Mouse (Mus musculus) right cerebral cortex, adult 18-20 months (tissue): ENCODE data around the gene Plxna4.

Source experiments
- DNase-seq: peaks from one replicate; pipeline ENCODE4 v3.0.0; 2022; ENCODE audit warnings: mixed read lengths

The Plxna4 gene

DNA sequence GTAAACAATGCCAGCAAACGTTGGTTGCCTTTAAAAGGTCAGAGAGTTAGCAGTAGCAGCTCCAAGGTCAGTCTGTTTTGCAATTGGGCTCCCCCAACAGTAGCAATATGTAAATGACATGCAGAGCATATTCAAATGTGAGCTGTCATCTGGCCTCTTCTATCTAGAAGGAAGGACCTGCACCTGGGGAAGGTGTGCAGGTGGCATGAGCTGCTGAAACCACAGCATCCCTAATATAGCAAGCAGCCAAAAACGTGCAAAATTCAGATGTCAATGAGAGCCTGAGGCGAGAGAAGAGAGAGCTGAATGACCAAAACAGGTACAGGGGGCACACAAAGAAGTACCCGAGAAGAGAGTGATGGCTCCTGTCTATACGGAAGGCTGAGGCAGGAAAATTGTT lies 118.8 kb downstream of the Plxna4 start:
- DNase-seq: no peak

DNA sequence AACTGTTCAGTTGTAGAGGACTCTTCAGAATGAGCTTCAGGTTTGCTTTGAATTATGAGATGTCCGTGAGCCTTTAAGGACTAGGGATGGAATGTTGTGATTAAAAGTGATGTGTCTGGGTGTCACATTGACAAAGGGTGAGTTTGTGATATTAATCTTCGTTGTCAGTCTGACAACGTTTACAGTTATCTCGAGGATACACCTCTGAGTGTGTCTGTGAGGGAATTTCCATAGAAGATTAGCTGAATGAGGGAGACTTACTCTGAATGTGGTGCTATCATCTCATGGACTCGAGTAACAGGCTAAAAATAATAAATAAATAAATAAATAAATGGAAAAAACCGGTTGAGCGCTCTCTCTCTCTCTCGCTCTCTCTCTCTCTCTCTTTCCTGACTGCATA lies 122.9 kb downstream of the Plxna4 start:
- DNase-seq: no peak

DNA sequence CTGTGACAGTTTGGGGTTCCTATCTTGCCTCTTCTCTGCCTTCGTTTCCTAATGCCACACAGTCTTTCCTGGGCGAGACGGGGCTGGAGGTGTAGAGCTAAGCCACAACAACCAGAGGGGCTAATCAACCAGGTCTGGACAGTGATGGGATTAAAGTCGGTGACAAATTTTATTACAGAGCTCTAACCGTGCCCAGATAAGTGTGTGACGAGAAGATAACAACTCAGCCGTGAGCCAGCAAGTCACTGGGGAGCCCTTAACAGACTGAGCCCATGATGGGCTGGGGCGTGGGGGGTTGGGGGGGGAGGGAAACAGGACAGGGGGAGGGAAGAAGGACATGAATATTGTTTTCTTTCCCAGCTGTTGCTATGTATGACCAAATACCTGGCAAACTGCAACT lies 123.4 kb downstream of the Plxna4 start:
- no peak for DNase-seq

- no peak for DNase-seq
Observed at GRCm38 (mm10) chr6:32464046-32464445, 123.9 kb downstream of the Plxna4 start.

DNA sequence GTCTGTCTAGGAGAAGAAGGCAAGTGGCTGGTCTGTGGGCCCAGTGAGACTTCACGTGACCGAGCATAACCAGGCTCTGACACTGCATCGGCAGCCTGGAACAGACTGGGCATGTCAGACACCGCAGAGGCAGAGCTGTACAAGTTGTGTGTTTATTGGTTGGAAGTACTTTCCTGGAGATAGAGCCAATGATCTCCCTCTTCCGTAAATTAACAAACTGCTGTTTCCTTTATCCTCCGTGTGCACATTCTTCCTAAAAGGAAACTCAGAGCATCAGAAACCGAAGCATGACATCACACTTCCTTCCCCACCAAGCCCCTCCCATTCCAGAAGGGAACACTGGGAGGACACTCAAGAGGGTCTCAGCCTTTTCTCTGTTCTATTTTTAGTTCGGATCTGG lies 127.6 kb downstream of the Plxna4 start:
- DNase-seq: no peak

GRCm38 (mm10) chr6:32456641-32457040 lies 131.4 kb downstream of the Plxna4 start:
- no peak for DNase-seq

DNA sequence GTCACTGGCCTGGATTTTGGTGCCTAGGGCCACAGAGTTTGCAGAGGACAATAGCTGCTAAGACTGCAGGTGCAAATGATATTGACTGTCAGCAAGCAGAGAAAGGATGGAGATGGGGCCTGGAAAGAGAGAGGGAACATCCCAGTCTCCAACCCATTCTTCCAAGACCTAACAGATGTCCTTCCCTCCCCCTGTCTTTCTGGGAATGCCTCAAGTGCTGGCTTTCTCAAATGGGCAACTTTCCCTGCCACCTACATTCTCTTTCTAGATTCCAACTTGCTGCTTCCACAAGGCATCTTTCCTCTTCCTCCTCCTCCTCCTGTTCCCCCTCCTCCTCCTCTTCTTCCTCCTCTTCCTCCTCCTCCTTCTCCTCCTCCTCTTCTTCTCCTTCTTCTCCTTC lies 136.1 kb downstream of the Plxna4 start:
- peak; percentile 72 for DNase-seq

GRCm38 (mm10) chr6:32449237-32449963 lies 138.6 kb downstream of the Plxna4 start:
- peak; percentile 38 for DNase-seq

- DNase-seq: no peak
Observed at GRCm38 (mm10) chr6:32448787-32449186, 139.2 kb downstream of the Plxna4 start.

- DNase-seq: peak; percentile 27
Observed at GRCm38 (mm10) chr6:32446276-32446675, 141.7 kb downstream of the Plxna4 start.

- DNase-seq: no peak
Observed at GRCm38 (mm10) chr6:32445246-32445645, 142.7 kb downstream of the Plxna4 start.

DNA sequence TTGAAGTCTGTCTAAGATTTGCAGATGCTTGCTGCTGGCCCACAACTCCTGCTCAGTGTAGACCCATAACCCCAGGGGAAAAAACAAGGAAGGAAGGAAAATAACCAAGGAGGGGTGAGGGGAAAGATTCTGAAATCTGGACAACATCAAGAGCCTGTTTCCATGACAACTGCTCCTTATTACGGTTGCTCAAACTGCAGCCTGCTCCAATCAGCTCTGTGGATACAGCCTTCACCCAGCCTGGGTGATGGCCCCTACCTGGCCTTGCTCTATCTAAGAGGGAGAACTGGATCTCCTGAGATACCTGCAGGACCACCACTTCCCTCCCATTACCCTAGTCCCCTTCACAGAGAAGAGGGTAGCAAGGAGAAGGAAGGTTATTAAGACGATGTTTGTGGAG lies 143.6 kb downstream of the Plxna4 start:
- DNase-seq: no peak

DNA sequence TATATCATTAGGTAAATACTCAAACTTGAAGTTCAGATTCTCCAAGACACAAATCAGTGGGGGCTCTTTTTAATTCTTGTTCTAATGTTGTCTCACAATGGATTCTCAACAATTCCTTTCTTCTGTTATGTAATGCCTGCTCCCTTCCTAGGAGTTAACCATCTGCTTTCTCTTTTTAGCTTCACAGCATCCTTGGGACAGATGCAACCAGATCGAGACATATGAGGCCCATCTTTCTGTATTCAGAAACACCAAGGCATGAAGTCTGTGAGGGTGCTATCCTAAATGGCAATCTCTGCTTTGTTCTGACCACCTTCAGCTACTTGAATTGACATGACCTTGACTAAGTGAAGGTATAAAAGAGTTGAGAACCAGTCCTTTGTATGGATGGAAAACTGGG lies 144.3 kb downstream of the Plxna4 start:
- no peak for DNase-seq

DNA sequence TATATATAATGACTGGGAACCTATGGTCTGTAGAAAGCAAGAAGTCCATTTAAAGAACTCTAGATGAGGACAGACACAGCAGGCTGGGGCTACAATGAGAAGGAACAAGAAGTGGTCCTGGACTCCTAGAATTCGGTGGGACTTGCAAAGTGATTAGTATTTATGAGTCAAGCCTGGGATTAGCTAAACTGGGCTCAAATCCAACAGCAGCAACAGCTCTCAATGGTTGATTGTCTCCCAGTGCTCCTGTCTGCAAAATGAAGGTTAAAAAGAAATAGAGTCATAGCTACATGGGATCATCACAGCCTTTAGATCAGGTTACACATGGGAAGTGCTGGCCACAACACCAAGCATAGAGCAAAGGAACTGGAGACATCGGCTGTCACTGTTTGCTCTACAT lies 148.6 kb downstream of the Plxna4 start:
- no peak for DNase-seq

- DNase-seq: peak; percentile 32
Observed at GRCm38 (mm10) chr6:32437219-32437618, 150.8 kb downstream of the Plxna4 start.

DNA sequence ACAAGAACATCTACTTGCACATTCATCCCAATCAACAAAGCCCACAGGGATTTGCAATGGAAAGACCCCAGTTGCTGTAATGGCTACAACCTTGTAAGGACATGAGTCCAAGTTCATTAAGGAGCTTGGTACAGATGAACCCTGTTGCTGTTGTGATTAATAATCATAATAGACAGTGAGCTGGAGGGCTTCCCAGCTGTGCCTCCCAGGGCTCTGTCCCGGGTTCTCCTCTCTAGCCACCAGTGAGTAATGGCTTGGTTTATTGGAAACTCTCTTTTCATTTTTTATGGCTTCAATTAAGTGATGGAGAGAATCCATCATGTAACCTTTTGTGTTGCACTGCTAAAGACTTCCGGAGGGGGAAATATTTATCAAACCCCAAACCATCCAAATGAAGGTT lies 164.9 kb downstream of the Plxna4 start:
- DNase-seq: no peak

DNA sequence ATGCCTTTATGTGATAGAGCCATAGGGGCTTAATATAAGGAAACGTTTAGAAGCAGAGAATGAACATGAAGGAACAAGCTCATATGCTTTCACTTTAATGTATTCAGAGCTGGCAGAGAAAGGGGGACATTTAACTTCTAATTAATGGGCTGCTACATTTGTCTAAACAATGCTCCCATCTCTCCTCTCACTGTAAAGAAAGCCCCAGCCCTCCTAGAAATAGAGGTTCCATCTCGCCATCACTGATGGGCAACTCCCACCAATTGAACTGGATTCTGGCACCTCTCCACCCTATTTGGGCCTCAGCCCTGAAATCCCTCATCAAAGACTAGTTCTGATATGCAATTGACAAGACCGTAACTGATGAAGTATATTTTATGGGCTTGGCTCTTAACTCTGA lies 167.4 kb downstream of the Plxna4 start:
- DNase-seq: no peak

GRCm38 (mm10) chr6:32417351-32417750 lies 170.6 kb downstream of the Plxna4 start:
- no peak for DNase-seq

GRCm38 (mm10) chr6:32411325-32411724 lies 176.7 kb downstream of the Plxna4 start:
- DNase-seq: no peak

DNA sequence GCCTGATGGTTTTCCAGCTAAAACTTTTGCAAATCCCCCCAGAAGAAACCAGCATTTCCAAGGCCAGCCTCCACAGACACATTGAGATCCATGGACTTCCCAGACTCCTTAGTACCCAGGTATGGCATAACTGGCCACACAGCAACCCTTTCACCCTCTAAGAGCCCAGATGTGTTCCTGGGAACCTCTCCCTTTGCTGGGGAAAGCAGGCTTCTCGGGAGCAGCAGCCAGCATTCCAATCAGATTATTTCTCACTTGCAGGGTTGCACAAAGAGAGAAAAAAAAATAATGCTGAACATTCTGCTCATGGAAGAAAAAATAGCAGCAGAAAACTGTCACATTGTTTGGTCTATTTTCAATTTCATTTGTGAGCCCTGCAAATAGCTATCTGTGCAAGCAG lies 178.4 kb downstream of the Plxna4 start:
- peak; percentile 18 for DNase-seq

- DNase-seq: no peak
Observed at GRCm38 (mm10) chr6:32407574-32408185, 180.3 kb downstream of the Plxna4 start.

- peak; percentile 48 for DNase-seq
Observed at GRCm38 (mm10) chr6:32406316-32407095, 181.5 kb downstream of the Plxna4 start.

GRCm38 (mm10) chr6:32402560-32403235 lies 185.3 kb downstream of the Plxna4 start:
- DNase-seq: no peak
